Mouse (Mus musculus) urinary bladder, postnatal 10 days (tissue): ENCODE measurements around the gene Sfi1.
"Not testable (repeated sequence)": the region's sequence is repeated elsewhere in the genome, so short reads cannot be mapped to it uniquely, and the experiment has no call there.

Experiments
- DNase-seq: peaks from one replicate; pipeline ENCODE4 v3.0.0; 2022; ENCODE audit warnings: low spot score

Gene Sfi1

GRCm38 (mm10) chr11:3193363-3193762 lies at the start of gene Sfi1:
Gene Sfi1 (minus strand): TSS chr11:3193463.
- DNase-seq = no peak

- no peak for DNase-seq
Measured at GRCm38 (mm10) chr11:3242395-3242794, 49.1 kb upstream of the Sfi1 start.

DNA sequence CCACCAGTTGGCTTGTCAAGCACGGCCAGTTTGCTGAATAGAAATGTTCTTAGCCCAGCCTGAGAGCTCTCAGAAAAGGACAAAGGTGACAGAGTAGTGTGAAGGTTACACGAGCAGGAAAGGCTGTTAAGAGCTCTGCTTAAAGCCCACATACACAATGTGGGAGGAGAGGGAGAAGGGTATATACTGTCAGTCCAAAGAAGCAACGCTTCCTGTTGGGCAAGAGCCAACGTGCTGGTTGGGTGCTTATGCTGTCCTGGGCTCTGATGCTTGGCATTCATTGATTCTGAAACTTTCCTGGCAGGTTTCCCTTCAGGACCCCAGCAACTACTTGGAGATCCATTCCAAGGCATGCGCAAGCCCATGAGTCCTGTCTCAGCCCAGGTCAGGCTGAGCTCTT lies 42.0 kb upstream of the Sfi1 start:
- DNase-seq = no peak

DNA sequence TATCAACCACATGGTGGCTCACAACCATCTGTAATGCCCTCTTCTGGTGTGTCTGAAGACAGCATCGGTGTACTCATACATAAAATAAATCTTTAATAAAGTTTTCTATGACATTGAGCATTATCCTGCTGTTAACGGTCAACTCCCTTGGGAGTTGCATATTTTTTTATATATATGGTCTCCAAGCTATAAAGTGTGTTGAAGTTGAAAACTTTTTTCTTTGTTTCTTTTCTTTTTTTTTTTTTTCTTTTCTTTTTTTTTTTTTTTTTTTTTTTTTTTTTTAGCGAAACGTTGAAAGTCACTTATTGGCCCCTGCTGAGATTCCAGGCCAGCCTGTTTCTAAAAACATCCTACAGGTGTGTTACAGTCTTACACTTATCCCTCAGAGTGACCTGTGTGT lies 40.4 kb upstream of the Sfi1 start:
- DNase-seq = no peak

DNA sequence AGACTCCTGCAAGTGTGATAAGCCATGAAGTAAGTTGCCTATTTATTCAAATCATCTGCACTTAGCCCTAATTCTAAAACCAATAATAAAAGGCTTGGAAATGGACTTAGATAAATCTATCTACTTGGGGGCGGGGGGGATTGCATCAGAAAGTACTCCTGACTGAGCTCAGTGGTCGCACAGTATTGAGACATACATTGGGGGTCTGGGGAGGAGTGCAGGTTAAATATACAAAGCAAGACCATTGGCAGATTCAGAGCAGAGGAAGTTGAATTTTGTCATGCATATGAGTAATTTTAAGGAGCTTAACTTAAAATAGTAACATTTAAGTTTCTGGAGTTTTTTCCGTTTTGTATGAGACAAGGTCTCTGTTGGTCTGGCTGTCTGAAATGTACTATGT lies 39.0 kb upstream of the Sfi1 start:
- no peak for DNase-seq

DNA sequence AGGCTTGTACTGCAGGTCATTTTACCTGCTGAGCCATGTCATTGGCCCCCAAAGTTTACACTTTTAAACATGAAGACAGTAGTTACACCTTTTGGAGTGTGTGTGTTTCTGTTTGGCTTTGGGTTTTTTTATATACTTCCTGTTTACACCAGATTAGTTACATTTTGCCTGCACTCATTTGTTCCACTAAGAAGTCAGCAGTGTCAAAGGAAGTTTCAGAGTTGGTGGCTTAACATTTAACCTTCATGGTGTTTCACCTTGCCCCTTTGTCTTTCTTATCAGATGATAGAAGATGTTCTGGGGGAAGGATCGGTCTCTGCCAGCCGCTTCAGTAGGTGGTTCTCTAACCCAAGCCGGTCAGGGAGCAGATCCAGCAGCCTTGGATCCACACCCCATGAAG lies 33.9 kb upstream of the Sfi1 start:
- no peak for DNase-seq

DNA sequence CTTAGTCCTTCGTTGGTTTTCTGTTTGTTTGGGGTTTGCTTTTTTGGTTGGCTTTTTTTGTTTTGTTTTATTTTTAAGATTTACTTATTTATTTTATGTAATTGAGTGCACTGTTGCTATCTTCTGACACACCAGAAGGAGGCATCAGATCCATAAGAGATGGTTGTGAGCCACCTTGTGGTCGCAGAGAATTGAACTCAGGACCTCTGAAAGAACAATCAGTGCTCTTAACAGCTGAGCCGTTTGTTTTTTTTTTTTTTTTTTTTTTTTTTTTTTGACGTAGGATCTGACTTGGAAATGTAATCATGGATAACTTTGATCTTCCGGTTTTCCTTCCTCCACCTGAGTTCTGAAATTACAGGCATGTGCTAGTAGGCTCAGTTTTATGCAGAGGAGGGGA lies 29.8 kb upstream of the Sfi1 start:
- DNase-seq = no peak

DNA sequence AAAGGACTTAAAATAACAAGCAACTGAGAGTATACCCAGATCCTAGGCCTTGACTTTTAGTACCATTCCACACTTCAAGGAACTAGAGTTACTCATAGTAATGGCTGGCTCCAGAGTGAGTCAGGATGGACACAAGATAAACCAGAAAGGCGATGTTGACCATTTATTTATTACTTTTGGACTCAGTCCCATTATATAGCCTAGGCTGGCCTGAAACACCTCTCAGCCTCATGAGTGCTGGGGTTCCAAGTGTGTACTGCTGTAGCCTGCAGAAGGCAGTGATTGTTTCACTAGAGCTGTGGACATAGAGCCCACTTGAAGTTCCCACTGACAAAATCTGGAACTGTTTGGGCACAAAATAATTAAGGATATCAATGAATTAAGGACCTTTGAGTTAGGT lies 19.3 kb upstream of the Sfi1 start:
- no peak for DNase-seq

DNA sequence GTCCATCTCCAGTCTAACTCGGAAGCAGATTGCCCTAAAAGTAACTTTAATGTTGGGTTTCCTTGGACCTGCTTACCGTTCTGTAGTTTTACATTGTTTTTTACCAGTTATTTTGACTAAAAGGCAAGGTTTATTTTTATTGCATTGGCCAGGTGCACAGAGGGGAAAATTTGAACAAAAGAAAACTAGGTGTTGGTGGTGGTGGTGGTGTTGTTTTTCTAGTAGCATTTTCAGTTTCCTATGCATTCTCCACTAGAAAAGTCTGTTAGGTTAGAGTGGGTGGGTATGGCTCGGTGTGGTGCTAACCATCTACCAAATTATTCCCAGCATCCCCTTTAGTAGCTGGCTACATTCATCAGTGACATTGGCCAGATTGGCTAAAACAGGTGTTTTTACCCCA lies 13.5 kb upstream of the Sfi1 start:
- no peak for DNase-seq

DNA sequence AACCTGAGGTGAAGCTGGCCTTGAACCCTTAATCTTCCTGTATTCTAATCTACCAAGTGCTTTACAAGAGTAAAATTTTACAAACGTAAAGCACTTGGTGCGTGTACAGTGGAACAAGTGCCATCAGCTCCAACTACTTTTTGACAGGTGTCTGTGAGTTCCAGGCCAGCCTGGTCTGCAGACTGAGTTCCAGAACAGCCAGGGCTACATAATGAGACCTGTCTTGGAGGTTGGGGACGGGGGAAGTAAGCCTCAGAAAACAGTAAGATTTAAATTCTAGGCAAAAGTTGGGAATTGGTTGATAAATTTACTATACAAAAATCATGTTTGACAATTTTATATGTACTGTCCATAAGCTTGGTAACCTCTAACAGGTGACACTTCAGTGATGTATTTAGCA lies 11.9 kb upstream of the Sfi1 start:
- DNase-seq = no peak

- DNase-seq = no peak
Measured at GRCm38 (mm10) chr11:3203771-3204170, 10.5 kb upstream of the Sfi1 start.

DNA sequence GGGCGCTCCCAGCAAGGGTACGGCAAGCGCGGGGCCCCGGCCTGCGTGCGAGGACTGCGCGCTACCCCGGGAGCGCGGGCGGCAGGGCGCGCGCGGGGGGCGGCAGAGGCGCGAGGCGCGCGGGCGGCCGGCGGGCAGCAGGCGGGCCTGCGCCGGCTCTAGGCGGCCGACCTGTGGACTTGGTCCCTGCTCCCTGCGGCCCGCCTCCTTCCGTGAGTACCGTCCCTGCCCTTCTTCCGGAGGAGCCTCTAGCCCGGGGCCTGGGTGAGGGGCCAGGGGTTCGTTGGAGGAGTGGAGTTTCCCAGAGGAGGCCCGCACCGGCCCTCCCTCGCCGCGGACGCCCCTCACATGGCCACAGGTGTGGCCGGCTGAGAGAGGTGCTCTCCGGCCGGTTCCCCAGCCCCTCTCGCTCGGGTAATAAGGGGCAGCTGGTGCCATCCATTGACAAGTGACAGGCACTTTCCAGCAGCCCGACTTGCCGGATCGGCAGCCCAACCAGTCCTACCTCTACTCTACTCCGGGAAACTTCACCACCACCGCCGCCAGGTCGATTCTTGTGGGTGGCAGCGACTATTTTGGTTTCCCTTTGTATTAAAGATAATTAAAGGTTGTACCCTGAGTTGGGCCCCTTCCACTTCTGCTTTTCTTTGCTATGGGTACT lies 9.6 kb upstream of the Sfi1 start:
- peak; percentile 12 for DNase-seq

- DNase-seq = peak; percentile 62
Measured at GRCm38 (mm10) chr11:3202231-3202701, 9.0 kb upstream of the Sfi1 start, which contains the start of gene Eif4enif1. Gene Eif4enif1 (plus strand): TSS chr11:3202392.

DNA sequence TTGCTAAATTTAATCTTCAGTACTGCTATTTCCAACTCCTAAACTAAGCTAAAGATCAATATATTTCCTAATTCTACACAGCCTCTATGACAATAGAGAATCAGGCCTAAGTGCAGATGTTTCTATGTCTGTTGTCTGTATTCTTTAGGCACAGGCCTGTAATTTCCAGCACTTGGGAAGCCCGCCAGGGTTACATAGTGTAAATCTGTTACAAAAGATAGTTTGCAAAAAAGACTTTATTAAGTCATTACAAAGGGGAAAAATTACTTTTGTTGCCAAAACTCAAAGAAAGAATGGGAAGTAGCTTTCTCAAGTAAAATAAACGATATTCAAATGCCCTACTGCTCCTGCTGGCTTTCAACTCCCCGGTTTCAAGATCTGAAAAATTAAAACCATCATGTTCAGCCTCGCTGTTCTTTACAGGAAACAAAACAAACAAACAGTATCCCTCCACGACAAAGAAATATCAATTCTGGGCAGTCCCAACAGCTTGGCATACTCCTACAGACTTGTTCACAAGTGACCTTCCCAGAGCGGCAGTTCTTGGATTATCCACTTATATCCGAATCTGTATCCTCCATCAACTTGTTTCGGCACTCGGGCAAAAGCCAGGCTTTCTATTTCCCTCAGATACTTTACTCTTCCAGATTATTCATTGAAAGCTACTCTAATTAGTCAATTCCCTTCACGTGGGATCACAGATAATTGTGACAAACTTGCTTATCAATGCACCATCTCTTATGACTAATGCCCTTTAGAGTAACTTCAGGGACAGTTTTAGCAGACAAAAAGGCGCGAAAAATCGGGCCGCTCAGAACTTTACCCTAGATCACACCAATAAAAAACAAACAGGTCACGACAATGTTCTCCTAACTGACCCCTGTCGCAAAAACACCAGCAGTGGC lies 8.3 kb upstream of the Sfi1 start:
- no peak for DNase-seq

- DNase-seq = not testable (repeated sequence)
Measured at GRCm38 (mm10) chr11:3200636-3201035, 7.4 kb upstream of the Sfi1 start.

DNA sequence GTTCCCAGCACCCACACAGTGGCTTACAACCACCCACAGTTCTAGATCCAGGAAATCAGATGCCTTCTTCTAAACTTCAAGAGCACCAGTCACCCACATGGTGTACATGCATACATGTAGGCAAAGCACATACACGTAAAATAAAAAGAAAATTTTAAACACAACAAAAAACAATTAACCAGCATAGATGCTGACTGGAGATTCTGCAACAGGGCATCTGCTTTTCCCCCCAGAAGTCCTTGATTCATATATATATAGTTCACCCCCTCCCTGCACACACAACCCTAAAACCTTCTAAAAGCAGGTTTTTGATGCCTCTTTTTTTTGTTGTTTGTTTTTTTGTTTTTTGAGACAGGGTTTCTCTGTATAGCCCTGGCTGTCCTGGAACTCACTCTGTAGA lies 10.6 kb downstream of the Sfi1 start:
- DNase-seq = peak; percentile 11

DNA sequence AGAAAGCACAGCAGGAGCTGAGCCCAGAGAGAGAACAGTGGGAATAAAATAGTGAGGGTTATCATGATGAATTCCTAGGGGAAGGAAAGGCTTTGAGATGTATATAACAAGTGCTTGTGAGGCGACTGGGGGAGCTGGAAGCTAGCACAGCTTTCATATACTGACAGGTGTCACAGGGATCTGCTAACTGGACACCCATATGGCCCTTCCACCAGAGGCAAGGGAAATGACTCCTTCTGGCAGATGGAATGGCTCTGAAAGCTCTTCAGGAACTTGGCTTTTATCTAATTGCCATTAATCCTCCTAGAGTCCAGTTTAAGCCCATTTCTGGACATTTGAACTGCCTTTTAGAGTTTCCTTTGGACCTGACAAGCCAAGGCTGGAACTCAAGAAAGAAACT lies 11.3 kb downstream of the Sfi1 start:
- DNase-seq = not testable (repeated sequence)

DNA sequence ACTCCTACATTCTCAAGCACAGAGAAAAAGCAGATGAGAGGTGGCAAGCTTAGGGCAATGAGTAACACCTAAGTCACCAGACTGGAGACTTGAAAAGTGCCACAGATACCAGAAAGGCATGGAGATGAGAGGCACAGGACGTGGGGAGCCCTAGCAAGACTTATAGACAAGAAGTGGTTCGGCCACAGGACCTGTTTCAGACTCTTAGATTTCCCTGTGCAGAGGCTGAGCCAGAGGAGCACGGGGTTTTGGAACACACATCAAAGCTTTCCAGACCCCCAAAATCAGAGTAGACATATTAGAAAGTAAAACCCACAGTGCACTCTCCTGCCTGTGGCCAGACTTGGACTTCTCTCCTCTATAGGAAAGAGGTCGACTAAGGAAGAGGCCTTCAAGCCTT lies 12.0 kb downstream of the Sfi1 start:
- DNase-seq = peak; percentile 99

DNA sequence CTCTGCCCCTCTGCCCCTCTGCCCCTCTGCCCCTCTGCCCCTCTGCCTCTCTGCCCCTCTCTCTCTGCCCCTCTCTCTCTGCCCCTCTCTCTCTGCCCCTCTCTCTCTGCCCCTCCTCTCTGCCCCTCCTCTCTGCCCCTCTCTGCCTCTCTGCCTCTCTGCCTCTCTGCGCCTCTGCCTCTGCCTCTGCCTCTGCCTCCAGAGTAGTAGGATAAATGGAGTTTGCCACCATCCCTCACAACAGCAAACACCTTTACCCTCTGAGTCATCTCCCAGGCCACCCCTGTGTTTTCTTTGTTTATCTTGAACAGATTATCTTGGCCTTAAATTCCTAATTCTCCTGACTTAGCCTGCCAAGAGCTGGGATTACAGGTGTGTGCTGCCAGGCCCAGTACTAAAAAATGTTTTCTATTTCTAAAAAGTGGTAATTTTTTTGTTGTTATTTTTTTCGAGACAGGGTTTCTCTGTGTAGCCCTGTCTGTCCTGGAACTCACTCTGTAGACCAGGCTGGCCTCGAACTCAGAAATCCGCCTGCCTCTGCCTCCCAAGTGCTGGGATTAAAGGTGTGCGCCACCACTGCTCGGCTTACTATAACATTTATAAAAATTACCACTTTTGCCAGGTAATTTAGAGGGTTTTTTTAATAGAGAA lies 12.6 kb downstream of the Sfi1 start:
- not testable (repeated sequence) for DNase-seq

DNA sequence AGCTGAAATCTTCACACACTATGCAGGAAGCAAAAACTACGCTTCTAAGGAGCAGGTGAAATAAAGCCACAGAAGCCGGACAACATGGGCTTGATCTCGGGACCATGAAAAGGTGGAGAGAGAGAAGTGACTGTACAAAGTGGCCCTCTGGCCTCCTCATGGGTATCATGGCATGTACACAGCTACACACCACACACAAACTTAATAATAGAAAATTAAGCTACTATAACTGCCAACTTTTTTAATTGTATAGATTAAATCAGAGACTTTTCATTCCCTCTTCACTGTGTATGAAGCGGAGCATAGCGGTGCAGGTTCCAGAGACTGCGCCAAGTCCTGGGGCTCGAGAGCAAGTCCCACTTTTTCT lies 13.6 kb downstream of the Sfi1 start:
- peak; percentile 39 for DNase-seq

DNA sequence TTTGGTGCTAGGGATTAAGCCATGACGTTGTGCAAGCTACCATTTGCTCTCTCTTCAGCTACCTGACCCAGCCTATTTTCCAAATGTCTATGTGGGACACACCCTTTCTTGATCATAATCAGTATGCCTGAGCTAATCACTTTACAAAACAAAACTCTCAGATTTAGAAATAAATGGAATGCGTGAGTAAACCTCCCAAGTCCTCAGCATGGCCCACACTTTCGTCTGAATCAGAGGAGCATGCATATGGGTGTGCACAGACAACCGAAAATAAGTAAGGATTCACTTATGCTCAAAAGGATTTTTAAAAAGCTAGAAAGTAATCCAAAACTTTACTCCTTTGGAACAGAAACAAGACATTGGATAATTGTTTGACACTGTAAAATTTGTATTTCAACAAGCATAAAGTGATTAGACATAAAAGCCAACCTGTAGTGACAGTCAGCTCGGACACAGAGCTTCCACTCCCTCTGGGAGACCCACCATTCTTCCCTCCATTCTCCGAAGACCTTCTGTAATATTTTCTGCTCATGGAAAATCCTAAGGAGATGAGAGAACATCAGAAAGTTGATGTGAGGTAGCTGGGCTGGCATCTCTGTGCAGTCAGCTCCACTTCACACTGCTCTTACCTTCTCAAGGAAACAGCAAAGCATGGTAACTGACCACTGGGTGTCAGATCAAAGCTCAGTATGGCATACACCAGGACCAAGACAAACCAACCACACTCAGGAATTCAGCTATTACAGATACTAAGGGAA lies 14.1 kb downstream of the Sfi1 start:
- peak; percentile 82 for DNase-seq
